Mouse (Mus musculus) layer of hippocampus, adult 11-12 months (tissue): ENCODE measurements around the gene Klhl18.
A peak's percentile ranks its signal among the peaks of the same experiment; 100 is the strongest.

Source experiments
- DNase-seq: peaks from one replicate; pipeline ENCODE4 v3.0.0; 2022; ENCODE audit warnings: low spot score

Klhl18 gene

GRCm38 (mm10) chr9:110476124-110477091 is at the start of gene Klhl18, which contains the start of gene Kif9:
Gene Klhl18 (minus strand): TSS chr9:110476694.
Gene Kif9 (plus strand): TSS chr9:110476958.
- DNase-seq, result peak; percentile 97

DNA sequence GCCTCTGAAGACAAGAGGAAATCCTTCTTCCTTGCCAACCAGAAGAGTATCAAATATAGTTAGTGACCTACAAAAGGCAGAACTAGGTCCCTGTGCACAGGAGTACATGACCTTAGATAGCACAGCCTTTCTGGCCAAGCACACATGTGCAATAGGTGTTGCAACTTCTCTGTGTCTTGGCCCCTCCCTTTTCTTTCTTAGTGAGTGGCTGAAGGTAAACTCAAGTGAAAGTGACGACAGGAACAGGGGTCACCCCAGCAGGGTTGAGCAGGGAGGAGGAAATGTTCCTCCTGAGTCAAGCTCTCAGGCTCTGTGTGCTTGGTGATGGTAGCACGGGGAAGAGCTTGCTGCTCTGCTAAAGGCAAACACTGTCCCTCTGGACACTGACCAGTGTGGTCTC is 49.2 kb upstream of the Klhl18 start:
- no peak for DNase-seq

DNA sequence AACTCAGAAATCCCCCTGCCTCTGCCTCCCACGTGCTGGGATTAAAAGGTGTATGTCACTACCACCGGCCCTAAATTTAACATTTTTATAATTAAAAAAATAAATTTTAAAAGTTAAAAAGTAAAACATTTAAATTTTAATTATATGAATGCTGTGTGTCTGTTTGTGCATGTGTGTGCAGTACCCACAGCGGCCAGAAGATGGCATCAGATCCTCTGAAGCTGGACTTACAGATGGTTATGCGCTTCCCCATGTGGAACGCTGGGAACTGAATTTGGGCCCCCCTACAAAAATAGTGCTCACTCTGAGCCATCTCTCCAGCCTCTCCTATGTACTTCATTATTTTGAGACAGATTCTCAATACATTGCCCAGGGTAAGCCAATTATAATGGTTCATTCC is 14.4 kb upstream of the Klhl18 start:
- DNase-seq, result no peak

DNA sequence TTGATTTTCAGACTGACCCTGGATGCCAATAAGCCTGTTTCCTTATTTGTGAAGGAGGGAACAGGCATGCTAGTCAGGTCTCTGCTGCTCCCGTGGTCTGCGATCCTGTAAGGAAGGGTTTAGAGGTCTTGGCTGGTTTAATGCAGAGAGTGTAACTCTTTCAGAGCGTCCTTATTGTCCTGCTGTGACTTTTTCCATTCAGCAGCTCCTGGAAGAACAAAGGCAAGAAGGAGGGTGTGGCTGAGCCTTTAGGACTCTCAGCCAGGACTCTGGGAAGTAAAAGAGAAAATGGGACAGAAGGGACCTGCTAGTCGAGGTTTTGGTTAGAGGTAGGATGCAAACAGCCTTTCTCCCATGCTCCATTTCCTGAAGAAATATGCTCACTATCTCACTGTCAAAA is 12.3 kb upstream of the Klhl18 start:
- no peak for DNase-seq

DNA sequence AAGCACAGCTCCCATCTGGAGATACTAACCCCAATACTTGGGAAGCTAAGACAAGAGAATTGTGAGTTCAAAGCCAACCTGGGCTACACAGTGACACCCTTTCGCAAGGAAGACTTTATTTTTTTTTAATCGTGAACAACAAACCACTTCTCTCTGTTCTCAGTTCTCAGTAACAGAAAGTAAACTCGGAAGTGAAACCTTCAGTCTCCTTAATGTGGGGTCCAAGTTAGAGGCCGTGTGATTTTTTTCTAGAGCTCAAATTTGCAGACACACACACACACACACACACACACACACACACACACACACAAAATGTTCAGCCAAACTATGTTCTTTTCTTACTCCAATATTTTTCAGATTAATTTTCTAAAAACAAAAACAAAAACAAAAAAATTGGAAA is 2.1 kb upstream of the Klhl18 start:
- DNase-seq, result no peak

- no peak for DNase-seq
Observed at GRCm38 (mm10) chr9:110477951-110478350, 1.5 kb upstream of the Klhl18 start.

DNA sequence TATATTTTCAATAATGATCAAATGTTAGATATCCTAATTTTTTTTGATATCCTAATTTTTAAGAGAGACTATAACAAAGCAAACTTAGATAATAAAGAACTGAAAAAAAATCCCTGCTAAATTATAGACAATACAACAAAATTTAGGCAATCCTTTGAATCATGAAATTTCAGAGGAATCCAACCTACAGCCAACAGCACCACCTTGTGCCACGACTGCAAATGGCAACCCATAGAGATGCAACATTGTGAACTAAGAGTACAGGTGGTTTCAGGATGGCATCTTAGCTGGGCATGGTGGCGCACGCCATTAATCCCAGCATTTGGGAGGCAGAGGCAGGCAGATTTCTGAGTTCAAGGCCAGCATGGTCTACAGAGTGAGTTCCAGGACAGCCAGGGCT is 10.3 kb downstream of the Klhl18 start:
- DNase-seq, result no peak

- DNase-seq, result no peak
Observed at GRCm38 (mm10) chr9:110465336-110465735, 11.2 kb downstream of the Klhl18 start.

DNA sequence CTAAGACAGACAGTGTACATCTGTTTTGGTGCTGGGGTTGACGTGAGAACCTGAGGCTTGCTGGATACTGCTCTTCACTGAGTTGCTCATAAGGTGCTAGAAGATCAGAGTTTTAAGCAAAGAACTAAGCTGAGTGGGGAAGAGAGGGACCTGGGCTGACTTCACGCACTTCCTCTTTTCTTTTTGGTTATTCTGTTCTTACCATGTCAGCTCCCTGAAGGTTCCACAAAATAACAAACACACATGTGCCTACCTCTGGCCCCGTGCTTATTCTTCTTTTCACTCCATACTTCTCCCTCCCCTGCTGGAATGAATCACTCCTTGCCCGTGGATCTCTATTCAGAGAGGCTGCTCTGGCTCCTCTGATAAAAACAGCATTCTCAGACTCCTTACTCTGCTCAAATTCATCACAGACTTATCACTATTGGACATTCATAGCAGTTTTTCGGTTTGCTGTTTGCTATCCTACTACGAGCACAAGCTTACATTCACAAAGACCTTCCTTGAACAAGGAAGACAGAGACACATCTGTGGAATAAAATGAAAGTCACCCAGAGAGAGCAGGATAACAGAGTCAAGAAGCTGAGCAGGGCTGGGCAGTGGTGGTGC is 12.4 kb downstream of the Klhl18 start:
- DNase-seq, result no peak

DNA sequence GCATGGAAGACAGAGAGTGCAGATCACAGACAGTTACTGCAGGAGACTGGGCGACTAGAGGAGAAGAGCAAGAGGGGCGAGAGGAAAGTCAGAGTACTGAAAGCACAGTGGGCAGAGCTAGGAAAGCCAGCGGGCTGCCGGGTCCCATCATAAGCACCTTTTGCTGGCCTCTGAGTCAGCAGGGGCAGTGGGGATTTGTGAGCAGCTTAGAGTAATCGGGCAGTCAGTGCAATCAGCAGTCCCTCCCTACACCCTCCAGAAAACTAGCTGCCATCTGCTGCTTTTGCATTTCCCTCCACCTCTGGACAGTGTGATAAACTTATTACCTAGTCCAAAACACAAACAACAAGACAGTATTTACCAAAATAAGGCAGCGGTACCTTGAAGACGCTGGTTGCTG is 14.2 kb downstream of the Klhl18 start:
- DNase-seq, result no peak

GRCm38 (mm10) chr9:110460884-110461815 is 15.3 kb downstream of the Klhl18 start:
- DNase-seq, result no peak

- no peak for DNase-seq
Observed at GRCm38 (mm10) chr9:110459145-110459727, 17.3 kb downstream of the Klhl18 start.

DNA sequence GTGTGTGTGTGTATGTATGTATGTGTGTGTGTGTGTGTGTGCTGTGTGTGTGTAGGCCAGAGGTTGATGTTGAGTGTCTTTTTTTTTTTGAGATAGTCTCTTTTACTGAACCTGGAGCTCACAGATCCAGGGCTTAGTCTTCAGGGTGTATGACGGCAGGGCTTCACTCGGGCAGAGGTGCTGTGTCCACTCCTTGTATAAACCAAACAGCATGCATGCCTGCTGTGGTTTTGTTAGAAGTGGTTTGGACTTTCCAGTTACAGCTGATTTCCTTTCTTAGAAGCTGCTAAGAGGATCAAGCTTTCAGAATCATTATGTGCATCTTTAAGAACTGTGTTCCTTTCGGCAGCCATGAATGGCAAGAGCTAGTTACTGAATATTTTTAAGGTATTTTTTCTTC is 18.6 kb downstream of the Klhl18 start:
- no peak for DNase-seq

- no peak for DNase-seq
Observed at GRCm38 (mm10) chr9:110452523-110452922, 24.0 kb downstream of the Klhl18 start.

GRCm38 (mm10) chr9:110448857-110449617 is 27.5 kb downstream of the Klhl18 start:
- DNase-seq, result peak; percentile 83

- DNase-seq, result no peak
Observed at GRCm38 (mm10) chr9:110448356-110448755, 28.1 kb downstream of the Klhl18 start.

GRCm38 (mm10) chr9:110440559-110440958 is 35.9 kb downstream of the Klhl18 start:
- DNase-seq, result no peak

- DNase-seq, result no peak
Observed at GRCm38 (mm10) chr9:110440049-110440448, 36.4 kb downstream of the Klhl18 start.

DNA sequence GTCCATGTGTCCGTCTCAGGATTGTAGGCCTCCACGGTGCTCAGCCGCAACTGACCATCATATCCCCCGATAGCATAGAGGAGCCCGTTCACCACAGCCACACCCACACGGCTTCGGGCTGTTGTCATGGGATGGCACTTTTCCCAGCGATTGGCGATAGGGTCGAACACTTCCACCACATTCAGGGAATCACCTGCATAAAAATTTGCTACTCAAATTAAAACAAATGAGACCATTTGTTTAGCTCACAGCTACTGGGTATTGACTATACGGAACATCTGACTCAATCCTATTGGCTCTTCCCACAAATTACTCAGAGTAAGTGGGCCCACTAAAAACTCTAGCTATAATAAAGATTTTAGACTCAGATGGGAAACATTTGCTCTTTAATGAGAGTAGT is 40.5 kb downstream of the Klhl18 start:
- no peak for DNase-seq

- DNase-seq, result no peak
Observed at GRCm38 (mm10) chr9:110433045-110433444, 43.4 kb downstream of the Klhl18 start.

DNA sequence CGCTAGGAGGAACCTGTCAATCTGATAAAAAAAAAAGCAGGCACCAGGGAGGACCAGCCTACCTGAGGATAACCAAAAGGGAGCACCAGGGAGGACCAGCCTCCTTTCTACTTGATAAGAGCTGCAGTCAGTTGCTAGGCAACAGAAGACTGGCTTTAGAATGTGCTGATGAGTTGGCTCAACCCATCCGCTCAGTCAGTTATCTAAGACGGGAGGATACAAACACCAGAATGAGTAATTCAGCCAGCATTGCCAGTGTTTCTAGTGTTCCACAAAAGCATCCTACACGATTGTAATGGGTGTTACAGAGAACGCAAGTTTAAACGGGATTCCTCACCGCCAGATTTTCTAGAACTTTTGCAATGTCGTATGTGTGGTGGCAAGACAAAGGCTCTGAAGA is 45.3 kb downstream of the Klhl18 start:
- DNase-seq, result peak; percentile 35
